Mouse (Mus musculus) heart, adult 2 months (tissue): Measurements from ENCODE around the gene Mrpl23.

Experiments
- EP300 ChIP-seq: fragments of 200-500 bp; IDR thresholded peaks from 2 replicates; pipeline ENCODE4 v1.6.1; 2011; ENCODE audit warnings: low read depth, low read length, control low read depth; ENCODE audit not compliant: insufficient read depth
- POLR2A ChIP-seq: fragments of 200-500 bp; IDR thresholded peaks from 2 replicates; pipeline ENCODE4 v1.6.1; 2011; ENCODE audit warnings: mild to moderate bottlenecking, low read depth, low read length, control low read depth; ENCODE audit not compliant: insufficient read depth

DNA sequence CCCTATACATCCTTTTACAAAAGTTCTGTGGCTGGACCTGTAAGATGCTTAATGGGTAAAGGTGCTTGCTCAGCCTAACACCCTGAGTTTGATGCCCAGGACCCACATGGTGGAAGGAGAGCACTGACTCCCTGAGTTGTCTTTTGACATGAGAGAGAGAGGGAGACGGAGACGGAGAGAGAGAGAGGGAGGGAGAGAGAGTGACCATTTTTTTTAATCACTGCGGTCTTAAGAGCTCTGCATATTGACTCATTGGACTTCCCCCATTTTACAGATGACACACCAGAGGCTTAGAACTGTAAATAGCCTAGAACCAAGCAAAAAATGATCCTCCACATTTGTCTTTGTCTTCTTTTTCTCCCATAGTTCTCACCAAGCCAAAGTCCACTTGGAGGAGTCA is 44.4 kb upstream of the Mrpl23 start:
- TF ChIP-seq POLR2A, result no peak
- TF ChIP-seq EP300, result no peak
